Mouse (Mus musculus) embryonic facial prominence, embryonic 15.5 days (tissue): ENCODE results near the gene Ctrc. TPM values are rescaled to one million over a fixed set of nuclear protein-coding genes. Genes with fewer than 3 reads are reported as not detected.

ENCODE experiments used
- ATAC-seq: fragments of 200-750 bp; cut with Nextera tagmentation; 2 replicates; pipeline ENCODE4 v1.8.0; 2017; ENCODE audit warnings: low read depth, moderate TSS enrichment; ENCODE audit not compliant: insufficient number of reproducible peaks, low FRiP score, low TSS enrichment
- H3K27ac ChIP-seq: fragments of 300-500 bp; sonication (generic); replicated peaks from 2 replicates; pipeline ENCODE4 v1.5.1; 2015; ENCODE audit warnings: mild to moderate bottlenecking, inconsistent platforms
- H3K27me3 ChIP-seq: fragments of 300-500 bp; sonication (generic); 2 replicates; pipeline ENCODE4 v1.6.1; 2015; ENCODE audit warnings: inconsistent platforms
- H3K36me3 ChIP-seq: fragments of 300-500 bp; sonication (generic); 2 replicates; pipeline ENCODE4 v1.6.1; 2015; ENCODE audit warnings: mild to moderate bottlenecking, inconsistent platforms
- H3K4me1 ChIP-seq: fragments of 300-500 bp; sonication (generic); 2 replicates; pipeline ENCODE4 v1.6.1; 2015; ENCODE audit warnings: inconsistent platforms
- H3K4me2 ChIP-seq: fragments of 300-500 bp; sonication (generic); replicated peaks from 2 replicates; pipeline ENCODE4 v1.6.1; 2015; ENCODE audit warnings: mild to moderate bottlenecking, inconsistent platforms
- H3K4me3 ChIP-seq: fragments of 300-500 bp; sonication (generic); replicated peaks from 2 replicates; pipeline ENCODE4 v1.5.1; 2015; ENCODE audit warnings: mild to moderate bottlenecking, inconsistent platforms
- H3K9ac ChIP-seq: fragments of 300-500 bp; sonication (generic); 2 replicates; pipeline ENCODE4 v1.6.1; 2015; ENCODE audit warnings: inconsistent platforms
- H3K9me3 ChIP-seq: fragments of 300-500 bp; sonication (generic); replicated peaks from 2 replicates; pipeline ENCODE4 v1.6.1; 2016; ENCODE audit warnings: inconsistent platforms
- WGBS: fragments of 180-500 bp; shearing (Covaris S2); methylation state at CpG from one replicate; pipeline ENCODE4 v1.1.7; 2015; 5-methylcytosine and 5-hydroxymethylcytosine counted together
- polyA plus RNA-seq: library from polyadenylated mRNA; unstranded; fragments of >200 nt; fragmentation: Nextera tagmentation; extraction: Ambion mirVana; gene quantifications from 2 replicates; pipeline ENCODE4 v1.2.1, GENCODE M21; 2015

Ctrc gene
- polyA plus RNA-seq, 1 experiment from 2014 or later, result not detected

DNA sequence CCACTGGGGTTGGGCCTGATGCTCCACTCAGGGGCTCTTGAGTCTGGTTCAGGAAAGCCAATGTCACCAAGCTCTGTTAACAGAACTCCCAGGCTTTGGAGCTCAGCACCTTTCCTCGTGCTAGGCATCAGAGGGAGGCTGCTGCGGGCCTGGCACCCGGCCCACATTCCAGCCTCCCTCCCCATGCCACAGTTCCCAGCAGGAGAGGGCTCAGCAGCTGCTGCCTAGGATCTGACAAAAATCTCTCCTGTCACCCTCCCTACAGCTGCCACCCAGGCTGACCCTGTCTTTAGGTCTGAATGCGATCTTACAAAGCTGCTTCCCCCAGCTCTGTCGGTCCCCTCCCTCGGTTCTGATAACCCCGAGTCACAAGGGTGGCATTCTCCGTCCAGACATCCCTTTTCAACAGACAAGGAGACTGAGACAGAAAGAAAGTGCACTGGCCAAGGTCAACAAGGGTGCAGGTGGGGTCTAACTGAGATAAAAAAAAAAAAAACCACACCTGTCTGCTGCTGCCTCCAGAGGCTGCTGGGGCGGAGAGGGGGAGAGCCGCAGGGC lies 20.9 kb upstream of the Ctrc start:
- H3K9ac ChIP-seq, result no peak overlapping the region
- no peak overlapping the region for H3K4me3 ChIP-seq
- no peaks in the 10 kb centered on the region for H3K9me3 ChIP-seq
- peaks cover 35% of the 10 kb centered on the region for H3K4me1 ChIP-seq
- H3K27ac ChIP-seq, result peak overlapping the region; percentile 59
- no peaks in the 10 kb centered on the region for H3K36me3 ChIP-seq
- WGBS, result 23% methylated on average over 10 of the region's 10 CpGs
- H3K27me3 ChIP-seq, result no peaks in the 10 kb centered on the region
- no peak overlapping the region for H3K4me2 ChIP-seq
- ATAC-seq, result peak; percentile 40; the same call in 1 of the 2 replicates

GRCm38 (mm10) chr4:141865600-141865999 lies 19.4 kb upstream of the Ctrc start:
- 89% methylated on average over 5 of the region's 5 CpGs for WGBS
- no peaks in the 10 kb centered on the region for H3K9me3 ChIP-seq
- H3K27ac ChIP-seq, result no peak overlapping the region
- no peak overlapping the region for H3K4me2 ChIP-seq
- peaks cover 9% of the 10 kb centered on the region; the same call in 1 of the 2 replicates for H3K36me3 ChIP-seq
- no peak overlapping the region for H3K4me3 ChIP-seq
- ATAC-seq, result no peak
- H3K27me3 ChIP-seq, result no peaks in the 10 kb centered on the region
- peaks cover 27% of the 10 kb centered on the region for H3K4me1 ChIP-seq
- H3K9ac ChIP-seq, result no peak overlapping the region

DNA sequence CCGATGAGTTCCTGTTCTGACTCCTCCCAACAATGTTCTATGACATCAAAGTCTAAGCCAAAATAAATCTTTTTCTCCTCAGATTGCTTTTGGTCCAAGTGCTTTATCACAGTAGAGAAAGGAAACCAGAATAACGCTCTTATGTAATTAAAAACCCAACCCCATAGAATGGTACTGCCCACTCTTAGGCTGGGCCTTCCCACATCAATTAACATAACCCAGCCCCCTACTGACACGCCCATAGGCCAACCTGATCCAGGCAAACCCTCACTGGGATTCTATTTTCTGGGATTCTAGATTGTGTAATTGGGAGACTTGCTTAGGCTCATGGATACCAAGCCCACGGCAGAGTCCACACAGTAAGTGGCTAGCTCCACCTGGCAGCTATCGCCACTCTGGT lies 18.8 kb upstream of the Ctrc start:
- no peak for ATAC-seq

GRCm38 (mm10) chr4:141864506-141864905 lies 18.3 kb upstream of the Ctrc start:
- Histone ChIP-seq H3K4me3 (no peak overlapping the region), H3K27ac (no peak overlapping the region), H3K9ac (no peak overlapping the region), H3K27me3 (no peaks in the 10 kb centered on the region), H3K36me3 (peaks cover 20% of the 10 kb centered on the region), H3K4me1 (peaks cover 25% of the 10 kb centered on the region), H3K4me2 (no peak overlapping the region), H3K9me3 (no peaks in the 10 kb centered on the region)
- no peak for ATAC-seq
- WGBS, result 84% methylated on average over 8 of the region's 8 CpGs

More for the DNA sequence above, 18.8 kb upstream of the Ctrc start:
- 92% methylated on average over 5 of the region's 5 CpGs for WGBS
- Histone ChIP-seq H3K36me3 (peaks cover 15% of the 10 kb centered on the region), H3K27ac (no peak overlapping the region), H3K4me2 (no peak overlapping the region), H3K9me3 (no peaks in the 10 kb centered on the region), H3K4me1 (peaks cover 27% of the 10 kb centered on the region), H3K27me3 (no peaks in the 10 kb centered on the region), H3K4me3 (no peak overlapping the region), H3K9ac (no peak overlapping the region)

- Histone ChIP-seq H3K9ac (no peak overlapping the region), H3K4me1 (peaks cover 21% of the 10 kb centered on the region), H3K4me3 (no peak overlapping the region), H3K27ac (no peak overlapping the region), H3K27me3 (no peaks in the 10 kb centered on the region), H3K9me3 (no peaks in the 10 kb centered on the region), H3K4me2 (no peak overlapping the region), H3K36me3 (peaks cover 25% of the 10 kb centered on the region)
- ATAC-seq, result no peak
- WGBS, result 84% methylated on average over 7 of the region's 7 CpGs
Observed at GRCm38 (mm10) chr4:141863726-141864280, 17.6 kb upstream of the Ctrc start.

- no peaks in the 10 kb centered on the region for H3K27me3 ChIP-seq
- H3K4me3 ChIP-seq, result no peak overlapping the region
- no peak overlapping the region for H3K27ac ChIP-seq
- no peak overlapping the region for H3K9ac ChIP-seq
- 83% methylated on average over 5 of the region's 5 CpGs for WGBS
- ATAC-seq, result no peak
- H3K4me1 ChIP-seq, result peaks cover 17% of the 10 kb centered on the region
- no peaks in the 10 kb centered on the region for H3K9me3 ChIP-seq
- H3K4me2 ChIP-seq, result no peak overlapping the region
- H3K36me3 ChIP-seq, result peaks cover 29% of the 10 kb centered on the region
Observed at GRCm38 (mm10) chr4:141862867-141863266, 16.7 kb upstream of the Ctrc start.

DNA sequence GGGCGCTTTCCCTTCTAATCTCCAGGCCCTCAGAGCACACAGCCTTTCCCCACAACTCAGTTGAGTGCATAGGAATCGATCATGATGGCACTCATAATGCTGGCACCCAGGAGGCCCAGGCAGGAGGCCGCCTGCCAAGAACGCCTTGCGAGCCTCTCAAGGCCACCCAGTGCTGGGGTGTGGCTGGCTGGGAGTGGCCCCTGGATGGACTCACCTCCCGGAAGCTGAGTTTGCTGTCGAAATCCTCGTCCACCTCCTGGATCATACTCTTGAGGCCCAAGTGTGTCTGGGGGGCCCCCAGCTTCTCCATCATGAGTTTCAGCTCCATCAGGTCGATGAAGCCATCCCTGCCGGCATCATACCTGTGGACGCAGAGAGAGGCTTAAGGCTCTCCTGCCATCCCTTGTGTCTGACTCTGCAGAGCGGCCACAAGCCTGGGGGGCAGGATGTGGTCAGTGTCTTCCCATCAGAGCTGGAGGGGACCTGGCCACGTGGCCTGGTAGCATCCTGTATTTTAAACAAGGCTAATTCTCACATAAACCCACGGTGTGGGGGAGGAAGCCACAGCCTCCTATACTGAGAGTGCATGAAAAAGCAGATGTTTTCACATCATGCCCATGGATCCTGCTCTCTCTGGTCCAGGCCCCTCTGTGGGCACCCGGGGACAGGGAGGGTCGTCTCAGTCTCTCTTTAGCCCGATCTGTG lies 15.6 kb upstream of the Ctrc start:
- Histone ChIP-seq H3K36me3 (peaks cover 29% of the 10 kb centered on the region), H3K27me3 (no peaks in the 10 kb centered on the region), H3K4me1 (peaks cover 9% of the 10 kb centered on the region), H3K9me3 (no peaks in the 10 kb centered on the region), H3K9ac (no peak overlapping the region), H3K4me2 (no peak overlapping the region), H3K27ac (no peak overlapping the region), H3K4me3 (no peak overlapping the region)
- 82% methylated on average over 17 of the region's 17 CpGs for WGBS
- ATAC-seq, result no peak

DNA sequence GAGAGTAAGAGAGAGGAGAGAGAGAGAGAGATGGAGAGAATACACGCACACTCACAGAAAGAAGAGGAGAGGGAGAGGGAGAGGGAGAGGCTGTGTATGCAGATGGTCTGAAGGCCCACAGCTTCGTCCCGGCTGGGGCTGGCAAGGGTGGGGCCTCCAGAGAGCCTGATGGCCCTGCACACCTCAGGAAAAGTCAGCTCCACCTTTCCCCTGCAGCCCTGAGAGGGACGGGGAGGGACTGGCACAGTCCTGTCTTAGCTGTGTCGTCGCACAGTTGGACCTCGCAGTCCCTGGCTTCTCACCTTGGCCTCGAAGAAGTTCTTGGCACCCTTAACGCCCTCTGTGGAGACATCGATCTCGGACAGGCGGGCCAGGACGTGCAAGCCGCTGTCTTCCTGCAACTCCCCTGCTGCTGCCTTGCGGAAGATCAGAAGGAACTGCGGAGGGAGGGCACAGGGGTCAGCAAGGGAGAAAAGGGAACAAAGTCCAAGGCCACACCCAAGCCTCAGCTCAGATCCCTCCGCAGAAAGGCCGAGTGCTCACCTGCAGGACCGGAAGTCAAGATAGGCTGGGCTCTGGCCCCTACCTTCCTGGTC lies 14.2 kb upstream of the Ctrc start:
- Histone ChIP-seq H3K9ac (no peak overlapping the region), H3K9me3 (no peaks in the 10 kb centered on the region), H3K4me2 (no peak overlapping the region), H3K36me3 (peaks cover 29% of the 10 kb centered on the region), H3K4me1 (0 out of 2 replicates have a peak, but pooled peaks cover 3% of the 10 kb centered on the region), H3K27me3 (no peaks in the 10 kb centered on the region), H3K27ac (no peak overlapping the region), H3K4me3 (no peak overlapping the region)
- WGBS, result 70% methylated on average over 19 of the region's 19 CpGs
- no peak for ATAC-seq

DNA sequence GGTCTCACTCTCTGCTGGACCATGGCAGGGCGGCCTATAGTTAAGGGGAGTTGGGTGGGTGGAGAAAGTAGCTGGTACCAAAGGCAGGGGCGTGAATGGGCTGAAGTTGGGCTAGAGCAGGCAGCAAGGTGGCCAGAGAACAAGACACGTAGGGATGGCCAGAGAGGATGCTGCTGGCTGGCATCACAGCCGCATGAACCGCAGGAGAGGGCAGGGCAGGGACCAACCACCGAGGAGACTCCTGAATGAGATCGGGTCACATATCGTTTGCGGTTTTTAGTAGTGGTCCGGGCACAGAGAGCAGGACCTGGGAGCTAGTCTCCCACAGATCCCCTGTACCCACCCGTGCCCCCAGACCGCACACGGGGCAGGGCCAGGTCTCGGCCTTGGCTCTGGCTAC lies 13.2 kb upstream of the Ctrc start:
- no peak overlapping the region for H3K27ac ChIP-seq
- H3K27me3 ChIP-seq, result no peaks in the 10 kb centered on the region
- ATAC-seq, result no peak
- no peak overlapping the region for H3K4me2 ChIP-seq
- H3K9me3 ChIP-seq, result no peaks in the 10 kb centered on the region
- H3K4me1 ChIP-seq, result 0 out of 2 replicates have a peak, but pooled peaks cover 3% of the 10 kb centered on the region
- H3K36me3 ChIP-seq, result peaks cover 29% of the 10 kb centered on the region
- 93% methylated on average over 14 of the region's 14 CpGs for WGBS
- H3K4me3 ChIP-seq, result no peak overlapping the region
- no peak overlapping the region for H3K9ac ChIP-seq

GRCm38 (mm10) chr4:141858501-141858900 lies 12.3 kb upstream of the Ctrc start:
- Histone ChIP-seq H3K9me3 (no peaks in the 10 kb centered on the region), H3K4me3 (no peak overlapping the region), H3K9ac (no peak overlapping the region), H3K36me3 (peaks cover 29% of the 10 kb centered on the region), H3K4me1 (0 out of 2 replicates have a peak, but pooled peaks cover 3% of the 10 kb centered on the region), H3K27ac (no peak overlapping the region), H3K4me2 (no peak overlapping the region), H3K27me3 (no peaks in the 10 kb centered on the region)
- no peak for ATAC-seq
- 89% methylated on average over 20 of the region's 20 CpGs for WGBS

GRCm38 (mm10) chr4:141857422-141857930 lies 11.3 kb upstream of the Ctrc start:
- no peak overlapping the region for H3K4me3 ChIP-seq
- no peak overlapping the region; the same call in 1 of the 2 replicates for H3K4me2 ChIP-seq
- no peak overlapping the region for H3K27ac ChIP-seq
- no peaks in the 10 kb centered on the region for H3K9me3 ChIP-seq
- 0 out of 2 replicates have a peak, but pooled peaks cover 3% of the 10 kb centered on the region for H3K4me1 ChIP-seq
- H3K36me3 ChIP-seq, result peaks cover 29% of the 10 kb centered on the region
- no peak overlapping the region for H3K9ac ChIP-seq
- no peaks in the 10 kb centered on the region for H3K27me3 ChIP-seq
- ATAC-seq, result peak; percentile 50; the same call in 1 of the 2 replicates
- WGBS, result 19% methylated on average over 10 of the region's 10 CpGs
